Mouse (Mus musculus): ENCODE data around the gene Zcwpw1. TPM values are rescaled to one million over a fixed set of nuclear protein-coding genes. Genes with fewer than 3 reads are reported as not detected.

Gene Zcwpw1
- total and polyA plus RNA-seq, 2 experiments, result 1.7 to 3.3 TPM

DNA sequence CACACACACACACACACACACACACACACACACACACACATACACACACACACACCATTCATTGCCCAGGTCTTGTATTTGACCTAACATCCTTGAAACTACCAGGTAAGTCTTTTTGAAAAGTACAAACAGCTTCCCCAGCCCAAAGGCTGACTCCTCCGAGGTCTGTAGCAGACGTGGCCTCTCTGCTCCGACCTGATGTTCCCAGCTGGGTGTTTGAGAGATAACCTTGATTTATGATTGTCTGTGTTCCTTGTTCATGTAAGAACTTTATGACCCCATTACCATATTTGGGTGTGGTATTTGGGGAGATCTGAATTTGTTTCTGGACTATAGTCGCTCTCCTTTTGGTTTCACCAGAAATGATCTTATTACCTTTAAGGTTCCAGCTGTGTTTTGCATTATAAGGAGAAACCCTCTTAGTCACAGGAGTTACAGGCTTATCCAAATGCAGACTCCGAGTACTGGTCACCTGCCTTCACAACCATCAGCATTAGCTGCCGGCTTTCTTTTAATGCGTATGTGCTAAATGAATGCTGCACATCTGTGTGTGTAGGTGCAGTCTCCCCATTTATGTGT, 10.2 kb upstream of the Zcwpw1 start:
- no peak overlapping the region for H3K9ac ChIP-seq (ENCODE audit: low read depth, low read length)
- no peaks in the 10 kb centered on the region for H3K79me2 ChIP-seq (ENCODE audit: control insufficient read depth, insufficient read depth, low read length)
- no peak overlapping the region for H3K27ac ChIP-seq (replicated peaks; ENCODE audit: insufficient read depth, low read depth, low read length)
- DNase-seq (ENCODE audit: extremely low read depth, low read depth, low spot score), result no peak
- WGBS, result 89% methylated on average over 7 of the region's 7 CpGs
- H3K27me3 ChIP-seq (ENCODE audit: control insufficient read depth, insufficient read depth, low read length), result no peaks in the 10 kb centered on the region
- peaks cover 9% of the 10 kb centered on the region for H3K4me1 ChIP-seq (ENCODE audit: control insufficient read depth, insufficient read depth, low read length)
- H3K36me3 ChIP-seq (ENCODE audit: control insufficient read depth, insufficient read depth, low read length), result peaks cover 12% of the 10 kb centered on the region; the same call in 1 of the 2 replicates
- no peak overlapping the region for H3K4me3 ChIP-seq (ENCODE audit: insufficient read depth, low read depth, low read length)
- no peak for TF ChIP-seq POLR2A (IDR thresholded peaks at IDR 0.05; ENCODE audit: extremely low read depth, insufficient read depth, low read length)
- no peak for TF ChIP-seq CTCF (IDR thresholded peaks at IDR 0.05; ENCODE audit: low read depth, low read length)

- H3K9ac ChIP-seq (ENCODE audit: low read depth, low read length), result peak within 1 kb of the TSS; percentile 93
- WGBS, result under 1% methylated on average over 31 of the region's 31 CpGs
- no peak for TF ChIP-seq CTCF (IDR thresholded peaks at IDR 0.05; ENCODE audit: low read depth, low read length)
- peak; percentile 56 for TF ChIP-seq POLR2A (IDR thresholded peaks at IDR 0.05; ENCODE audit: extremely low read depth, insufficient read depth, low read length)
- no peaks in the 10 kb centered on the region for H3K27me3 ChIP-seq (ENCODE audit: control insufficient read depth, insufficient read depth, low read length)
- DNase-seq (ENCODE audit: extremely low read depth, low read depth, low spot score), result peak; percentile 92
- H3K27ac ChIP-seq (replicated peaks; ENCODE audit: insufficient read depth, low read depth, low read length), result peak within 1 kb of the TSS; percentile 87
- H3K79me2 ChIP-seq (ENCODE audit: control insufficient read depth, insufficient read depth, low read length), result peaks cover 3% of the 10 kb centered on the region; the same call in 1 of the 2 replicates
- H3K4me3 ChIP-seq (ENCODE audit: insufficient read depth, low read depth, low read length), result peak within 1 kb of the TSS; percentile 92
- H3K36me3 ChIP-seq (ENCODE audit: control insufficient read depth, insufficient read depth, low read length), result peaks cover 17% of the 10 kb centered on the region; the same call in 1 of the 2 replicates
- H3K4me1 ChIP-seq (ENCODE audit: control insufficient read depth, insufficient read depth, low read length), result peaks cover 9% of the 10 kb centered on the region
Observed at GRCm38 (mm10) chr5:137778635-137779034, 9.0 kb upstream of the Zcwpw1 start, which contains the start of gene Ppp1r35. Ppp1r35 (plus strand) TSS chr5:137778849.

DNA sequence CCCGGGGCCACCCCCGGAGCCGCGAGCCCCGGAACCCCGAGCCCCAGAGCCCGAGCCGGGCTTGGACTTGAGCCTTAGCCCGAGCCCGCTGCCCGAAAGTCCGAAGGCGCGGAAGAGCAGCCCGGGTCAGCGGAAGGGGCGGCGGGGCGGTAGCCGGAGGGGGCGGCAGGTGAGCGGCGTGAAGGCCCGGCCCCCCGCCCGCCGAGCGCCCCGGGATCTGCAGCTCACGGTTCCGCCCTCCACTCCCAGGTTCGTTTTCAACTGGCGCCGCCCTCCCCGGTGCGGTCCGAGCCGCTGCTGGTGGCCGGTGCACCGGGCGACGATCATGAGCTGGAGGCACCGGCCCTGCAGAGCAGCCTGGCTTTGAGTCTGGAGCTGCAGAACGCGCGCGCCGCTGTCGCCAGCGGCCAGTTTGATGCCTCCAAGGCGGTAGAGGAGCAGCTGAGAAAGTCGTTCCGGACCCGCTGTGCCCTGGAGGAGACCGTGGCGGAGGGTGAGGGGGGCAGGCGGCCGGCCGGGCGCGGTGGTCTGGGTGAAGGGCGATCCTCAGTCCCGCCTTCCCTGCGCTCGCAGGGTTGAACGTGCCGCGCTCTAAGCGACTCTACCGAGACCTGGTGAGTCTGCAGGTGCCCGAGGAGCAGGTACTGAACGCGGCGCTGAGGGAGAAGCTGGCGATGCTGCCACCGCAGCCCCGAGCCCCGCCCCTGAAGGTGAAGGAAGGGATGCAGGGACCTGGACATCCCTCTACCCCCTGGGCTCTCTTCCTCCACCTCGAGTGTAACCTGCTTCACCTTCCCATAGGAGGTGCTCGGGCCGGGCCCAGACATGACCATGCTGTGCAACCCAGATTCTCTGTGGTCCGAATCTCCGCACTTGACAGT, 8.3 kb upstream of the Zcwpw1 start:
- WGBS, result 2% methylated on average over 79 of the region's 83 CpGs

GRCm38 (mm10) chr5:137781661-137782060, 5.9 kb upstream of the Zcwpw1 start:
- Histone ChIP-seq H3K4me3 (ENCODE audit: insufficient read depth, low read depth, low read length) (no peak overlapping the region), H3K79me2 (ENCODE audit: control insufficient read depth, insufficient read depth, low read length) (peaks cover 16% of the 10 kb centered on the region), H3K27me3 (ENCODE audit: control insufficient read depth, insufficient read depth, low read length) (no peaks in the 10 kb centered on the region), H3K27ac (replicated peaks; ENCODE audit: insufficient read depth, low read depth, low read length) (no peak overlapping the region), H3K9ac (ENCODE audit: low read depth, low read length) (no peak overlapping the region), H3K4me1 (ENCODE audit: control insufficient read depth, insufficient read depth, low read length) (peaks cover 24% of the 10 kb centered on the region), H3K36me3 (ENCODE audit: control insufficient read depth, insufficient read depth, low read length) (peaks cover 17% of the 10 kb centered on the region; the same call in 1 of the 2 replicates)
- DNase-seq (ENCODE audit: extremely low read depth, low read depth, low spot score), result no peak
- WGBS, result 91% methylated on average over 7 of the region's 7 CpGs
- TF ChIP-seq CTCF (IDR thresholded peaks at IDR 0.05; ENCODE audit: low read depth, low read length), result no peak
- no peak for TF ChIP-seq POLR2A (IDR thresholded peaks at IDR 0.05; ENCODE audit: extremely low read depth, insufficient read depth, low read length)

More for the DNA sequence above, 8.3 kb upstream of the Zcwpw1 start:
- TF ChIP-seq POLR2A (IDR thresholded peaks at IDR 0.05; ENCODE audit: extremely low read depth, insufficient read depth, low read length) (no peak), CTCF (IDR thresholded peaks at IDR 0.05; ENCODE audit: low read depth, low read length) (no peak)
- peak overlapping the region; percentile 93 for H3K9ac ChIP-seq (ENCODE audit: low read depth, low read length)
- peaks cover 13% of the 10 kb centered on the region for H3K4me1 ChIP-seq (ENCODE audit: control insufficient read depth, insufficient read depth, low read length)
- peaks cover 4% of the 10 kb centered on the region for H3K79me2 ChIP-seq (ENCODE audit: control insufficient read depth, insufficient read depth, low read length)
- H3K27me3 ChIP-seq (ENCODE audit: control insufficient read depth, insufficient read depth, low read length), result no peaks in the 10 kb centered on the region
- H3K36me3 ChIP-seq (ENCODE audit: control insufficient read depth, insufficient read depth, low read length), result peaks cover 17% of the 10 kb centered on the region; the same call in 1 of the 2 replicates
- peak overlapping the region; percentile 87 for H3K27ac ChIP-seq (replicated peaks; ENCODE audit: insufficient read depth, low read depth, low read length)
- peak overlapping the region; percentile 92 for H3K4me3 ChIP-seq (ENCODE audit: insufficient read depth, low read depth, low read length)
- peak; percentile 18 for DNase-seq (ENCODE audit: extremely low read depth, low read depth, low spot score)

- DNase-seq (ENCODE audit: extremely low read depth, low read depth, low spot score), result no peak
- no peak overlapping the region for H3K4me3 ChIP-seq (ENCODE audit: insufficient read depth, low read depth, low read length)
- peaks cover 17% of the 10 kb centered on the region; the same call in 1 of the 2 replicates for H3K36me3 ChIP-seq (ENCODE audit: control insufficient read depth, insufficient read depth, low read length)
- no peaks in the 10 kb centered on the region for H3K27me3 ChIP-seq (ENCODE audit: control insufficient read depth, insufficient read depth, low read length)
- H3K79me2 ChIP-seq (ENCODE audit: control insufficient read depth, insufficient read depth, low read length), result peaks cover 16% of the 10 kb centered on the region
- peaks cover 27% of the 10 kb centered on the region for H3K4me1 ChIP-seq (ENCODE audit: control insufficient read depth, insufficient read depth, low read length)
- no peak overlapping the region for H3K9ac ChIP-seq (ENCODE audit: low read depth, low read length)
- TF ChIP-seq CTCF (IDR thresholded peaks at IDR 0.05; ENCODE audit: low read depth, low read length) (no peak), POLR2A (IDR thresholded peaks at IDR 0.05; ENCODE audit: extremely low read depth, insufficient read depth, low read length) (no peak)
- WGBS, result 83% methylated on average over 13 of the region's 13 CpGs
- no peak overlapping the region for H3K27ac ChIP-seq (replicated peaks; ENCODE audit: insufficient read depth, low read depth, low read length)
Observed at GRCm38 (mm10) chr5:137782776-137783522, 4.6 kb upstream of the Zcwpw1 start.
